26 mouse cellular contexts compared by ENCODE assay signal in the genomic region with DNA sequence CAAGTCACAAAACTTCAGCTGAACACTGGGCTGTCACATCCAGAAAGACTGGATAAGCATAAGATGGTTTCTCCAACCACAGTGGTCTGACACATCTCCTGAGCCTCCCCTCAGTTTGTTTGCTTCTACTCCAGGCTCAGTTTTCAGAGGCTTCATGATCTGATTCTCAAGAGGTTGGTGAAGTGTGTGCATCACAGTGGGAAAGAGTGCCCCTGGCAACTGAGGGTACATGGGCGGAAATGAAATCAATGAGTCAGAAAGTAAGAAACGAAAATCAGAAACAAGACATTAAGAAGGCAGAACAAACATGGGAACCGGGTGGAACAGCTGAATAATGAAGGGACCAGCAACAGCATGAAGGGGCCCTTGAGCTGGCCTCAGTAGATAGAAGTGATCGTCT. TPM values are rescaled to one million over a fixed set of nuclear protein-coding genes. Genes with fewer than 3 reads are reported as not detected.
DNase-seq lines count a peak whose midpoint lies in the region; ATAC-seq and TF ChIP-seq lines count a peak whose summit lies in the region.
"Had no signal": no experiment of that assay in that cellular context is flagged by ENCODE, and none has a peak within 500 bp of the region (broad histone marks: within the 10 kb centered on the region; RNA-seq: fewer than 3 reads in every experiment).

No protein-coding gene starts in this region.

- no peak for TF ChIP-seq CTCF in CH12.LX (conservative IDR thresholded peaks at IDR 0.05 in 1 of 2, IDR thresholded peaks at IDR 0.05 in 1 of 2; ENCODE audit: low read depth in 2 of 2, low read length in 2 of 2)

- peak overlapping the region; percentile 35; the same call in 1 of the 2 replicates for H3K9ac ChIP-seq in CH12.LX (ENCODE audit: insufficient read depth, low read depth)
- H3K9ac ChIP-seq: embryonic facial prominence, embryonic 13.5 days; forebrain, embryonic 12.5 days; forebrain, embryonic 15.5 days; heart, embryonic 12.5 days; heart, embryonic 15.5 days; hindbrain, embryonic 13.5 days had no signal

- H3K4me3 ChIP-seq in CH12.LX (replicated peaks in 1 of 3; ENCODE audit: low read depth in 2 of 3, low read length in 2 of 3, poor library complexity in 1 of 3) = no peak overlapping the region
- H3K4me3 ChIP-seq: embryonic facial prominence, embryonic 10.5 days; embryonic facial prominence, embryonic 13.5 days; erythroblast, embryonic 14.5 days; forebrain, embryonic 12.5 days; forebrain, embryonic 15.5 days; heart, embryonic 12.5 days; heart, embryonic 15.5 days; hindbrain, embryonic 10.5 days; hindbrain, embryonic 13.5 days had no signal

- H3K27me3 ChIP-seq in CH12.LX (replicated peaks) = no peaks in the 10 kb centered on the region
- H3K27me3 ChIP-seq: embryonic facial prominence, embryonic 13.5 days; forebrain, embryonic 12.5 days; forebrain, embryonic 15.5 days; heart, embryonic 12.5 days; heart, embryonic 15.5 days; hindbrain, embryonic 13.5 days had no signal

- TF ChIP-seq POLR2A in CH12.LX (IDR thresholded peaks at IDR 0.05; ENCODE audit: low read depth, low read length) = no peak

- peak; percentile 45 for DNase-seq in CD4-positive, CD25-positive, alpha-beta regulatory T cell, adult 2 months (ENCODE audit: low read depth, low spot score)
- DNase-seq in CH12.LX (ENCODE audit: extremely low read depth) = no peak
- no peak for DNase-seq in thymus, postnatal 36 days
- DNase-seq in cerebellum, adult 11 months = no peak
- no peak for DNase-seq in frontal cortex, adult 2 months (ENCODE audit: extremely low spot score in 1 of 2, low spot score in 1 of 2)
- DNase-seq: adrenal gland, postnatal 10 days; adrenal gland, postnatal 36 days; cerebellum, adult 2 months; cerebellum, adult 9-11 months; cerebellum, postnatal 25 days; gastrocnemius, postnatal 10 days; gastrocnemius, postnatal 36 days; heart, postnatal 10 days; heart, postnatal 36 days had no signal

- dilution Hi-C loops in CH12.LX (cut with MboI; ENCODE audit: extremely low pct_ligation_motif_present, extremely low pct_unique_long_range_greater_than_20kb, low sequenced_read_pairs) = no loop called here

- peaks cover 17 to 26% of the 10 kb centered on the region in 2 experiments for H3K4me1 ChIP-seq in CH12.LX (ENCODE audit: control insufficient read depth in 1 of 2, insufficient read depth in 2 of 2)
- H3K4me1 ChIP-seq: embryonic facial prominence, embryonic 13.5 days; forebrain, embryonic 12.5 days; forebrain, embryonic 15.5 days; heart, embryonic 12.5 days; heart, embryonic 15.5 days; hindbrain, embryonic 10.5 days; hindbrain, embryonic 13.5 days had no signal

- H3K27ac ChIP-seq in CH12.LX (ENCODE audit: insufficient read depth, low read depth) = no peak overlapping the region
- H3K27ac ChIP-seq: embryonic facial prominence, embryonic 10.5 days; embryonic facial prominence, embryonic 13.5 days; forebrain, embryonic 12.5 days; forebrain, embryonic 15.5 days; heart, embryonic 15.5 days; hindbrain, embryonic 10.5 days; hindbrain, embryonic 13.5 days had no signal

- in situ Hi-C loops in CH12.LX (cut with MboI; ENCODE audit: low pct_ligation_motif_present, low pct_unique_long_range_greater_than_20kb, low sequenced_read_pairs) = no loop called here

- H3K4me2 ChIP-seq in CH12.LX (ENCODE audit: insufficient read depth, low read depth, poor library complexity, severe bottlenecking) = peak overlapping the region; percentile 75
- H3K4me2 ChIP-seq: embryonic facial prominence, embryonic 13.5 days; forebrain, embryonic 12.5 days; forebrain, embryonic 15.5 days; heart, embryonic 12.5 days; heart, embryonic 15.5 days; hindbrain, embryonic 13.5 days had no signal

- no peak for TF ChIP-seq EP300 in CH12.LX (IDR thresholded peaks at IDR 0.05; ENCODE audit: low read length)

- H3K36me3 ChIP-seq in CH12.LX (replicated peaks in 1 of 2; ENCODE audit: control insufficient read depth in 1 of 2, insufficient read depth in 1 of 2, low read length in 1 of 2) = no peaks in the 10 kb centered on the region
- H3K36me3 ChIP-seq: embryonic facial prominence, embryonic 10.5 days; embryonic facial prominence, embryonic 13.5 days; forebrain, embryonic 12.5 days; forebrain, embryonic 15.5 days; heart, embryonic 12.5 days; heart, embryonic 15.5 days; hindbrain, embryonic 10.5 days; hindbrain, embryonic 13.5 days had no signal

- no peaks in the 10 kb centered on the region for H3K9me3 ChIP-seq in CH12.LX (replicated peaks; ENCODE audit: low read length)
- H3K9me3 ChIP-seq: embryonic facial prominence, embryonic 10.5 days; embryonic facial prominence, embryonic 13.5 days; forebrain, embryonic 12.5 days; forebrain, embryonic 15.5 days; heart, embryonic 12.5 days; heart, embryonic 15.5 days; hindbrain, embryonic 10.5 days; hindbrain, embryonic 13.5 days had no signal

- H3K79me2 ChIP-seq in CH12.LX (replicated peaks; ENCODE audit: control insufficient read depth, extremely low read depth, insufficient read depth, poor library complexity, severe bottlenecking) = no peaks in the 10 kb centered on the region

- ATAC-seq in inflammation-experienced regulatory T-cells, adult 6 months = peak; percentile 6
- ATAC-seq: forebrain, embryonic 15.5 days; hindbrain, embryonic 16.5 days; intestine, postnatal 0 days had no signal

- TF ChIP-seq RAD21 in CH12.LX (IDR thresholded peaks at IDR 0.05; ENCODE audit: low read depth, low read length) = no peak

TF ChIP-seq in CH12.LX, 34 proteins besides CTCF, POLR2A, EP300 and RAD21:
- TF ChIP-seq IRF4 (IDR thresholded peaks at IDR 0.05; ENCODE audit: low read depth, low read length) (0 out of 2 replicates have a peak, but pooled peaks have one; percentile 45), USF2 (conservative IDR thresholded peaks at IDR 0.05; ENCODE audit: low read depth, low read length) (no peak)

RNA-seq across cellular contexts. Expression of a gene that starts 31.5 kb away (rescaled TPM):
- total RNA-seq in CH12.LX (2012; rRNA removed) = 1.8 and 2.7 TPM in 2 replicates
- 0.59 and 0.77 TPM in 2 replicates for total RNA-seq in CH12.LX (2014; rRNA removed)
- polyA plus RNA-seq in CH12.LX (2012; ENCODE audit: insufficient read length, low read depth) = 1.1 and 1.4 TPM in 2 replicates
- polyA plus RNA-seq in inflammation-experienced regulatory T-cells, adult 6 months (2017; shearing (Covaris generic)) = 10 to 100 TPM; 19.4 to 32.6 (median 24.8) TPM
- polyA plus RNA-seq in frontal cortex, adult 2 months (2012; rRNA removed) = 96.0 and 102 TPM in 2 replicates
- polyA plus RNA-seq: erythroblast, embryonic 14.5 days had no signal
